9 mouse cellular contexts compared by ENCODE assay signal in the genomic region with DNA sequence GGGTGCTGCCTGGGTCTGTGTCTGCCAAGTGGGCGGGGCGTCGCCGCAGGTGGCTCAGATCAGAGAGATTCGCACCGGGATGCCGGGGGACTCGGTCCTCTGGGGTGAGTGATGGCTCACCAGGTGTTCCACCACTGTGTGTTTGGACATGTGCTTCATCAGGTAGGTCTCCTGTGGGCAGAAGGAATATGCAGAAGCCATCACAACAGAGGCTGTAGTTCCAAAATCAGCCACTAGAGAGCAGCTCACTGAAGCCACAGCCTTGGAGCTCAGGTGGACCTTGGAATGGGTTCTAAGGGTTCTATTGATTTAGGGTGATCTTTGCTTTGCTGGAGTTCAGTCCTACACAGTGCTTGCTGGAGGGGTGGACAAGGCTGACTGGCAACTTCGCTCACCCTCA. TPM values are rescaled to one million over a fixed set of nuclear protein-coding genes. Genes with fewer than 3 reads are reported as not detected.
DNase-seq lines count a peak whose midpoint lies in the region; ATAC-seq and TF ChIP-seq lines count a peak whose summit lies in the region.
"Had no signal": no experiment of that assay in that cellular context is flagged by ENCODE, and none has a peak within 500 bp of the region (broad histone marks: within the 10 kb centered on the region; RNA-seq: fewer than 3 reads in every experiment).

No protein-coding gene starts in this region.

- no peak overlapping the region for H3K27ac ChIP-seq in heart, adult 2 months
- no peak overlapping the region for H3K27ac ChIP-seq in heart, embryonic 11.5 days (ENCODE audit: low read depth, low read length)
- H3K27ac ChIP-seq: embryonic facial prominence, embryonic 15.5 days had no signal

- H3K9me3 ChIP-seq in heart, embryonic 11.5 days (replicated peaks; ENCODE audit: control insufficient read depth, low read length): no peaks in the 10 kb centered on the region
- H3K9me3 ChIP-seq: embryonic facial prominence, embryonic 15.5 days had no signal

- WGBS in heart, adult 2 months: 95% methylated on average over 9 of the region's 9 CpGs
- WGBS in heart, embryonic 11.5 days (ENCODE audit: insufficient replicate concordance): 88% methylated on average over 9 of the region's 9 CpGs

- H3K9ac ChIP-seq in heart, adult 2 months (ENCODE audit: low read depth, low read length): no peak overlapping the region
- H3K9ac ChIP-seq in heart, embryonic 11.5 days (ENCODE audit: low read depth, low read length): no peak overlapping the region
- H3K9ac ChIP-seq: embryonic facial prominence, embryonic 15.5 days had no signal

- H3K4me2 ChIP-seq in heart, embryonic 11.5 days: no peak overlapping the region
- H3K4me2 ChIP-seq: embryonic facial prominence, embryonic 15.5 days had no signal

- H3K4me3 ChIP-seq in heart, adult 2 months: no peak overlapping the region
- no peak overlapping the region for H3K4me3 ChIP-seq in heart, embryonic 11.5 days (ENCODE audit: low read depth, low read length)
- H3K4me3 ChIP-seq: embryonic facial prominence, embryonic 15.5 days had no signal

- intact Hi-C loops in heart, adult 2 months (cut with DNase I): loop anchor here (10.0 kb wide), 1 partner anchor 160 kb away; a partner anchor contains a TSS

- H3K79me2 ChIP-seq in heart, adult 2 months (replicated peaks; ENCODE audit: control insufficient read depth, insufficient read depth, low read length): no peaks in the 10 kb centered on the region

- TF ChIP-seq POLR2A in heart, adult 2 months (IDR thresholded peaks at IDR 0.05; ENCODE audit: insufficient read depth, low read depth, low read length): no peak

- H3K4me1 ChIP-seq in heart, adult 2 months (ENCODE audit: control insufficient read depth, insufficient read depth, low read length): peaks cover 3% of the 10 kb centered on the region
- H3K4me1 ChIP-seq in heart, embryonic 11.5 days (ENCODE audit: control insufficient read depth, insufficient read depth, low read length): no peaks in the 10 kb centered on the region

- no peaks in the 10 kb centered on the region for H3K27me3 ChIP-seq in heart, adult 2 months (ENCODE audit: control insufficient read depth, insufficient read depth, low read length)
- no peaks in the 10 kb centered on the region for H3K27me3 ChIP-seq in heart, embryonic 11.5 days (ENCODE audit: control insufficient read depth, insufficient read depth, low read length)
- H3K27me3 ChIP-seq: embryonic facial prominence, embryonic 15.5 days had no signal

- DNase-seq in heart, adult 2 months: peak; percentile 30 to 48
- DNase-seq in urinary bladder, postnatal 25 days (ENCODE audit: low spot score): peak; percentile 40
- DNase-seq in urinary bladder, adult 18-20 months (ENCODE audit: low spot score in 2 of 2): no peak
- peak; percentile 80 to 89 for DNase-seq in cerebellum, postnatal 10 days
- peak; percentile 70 to 74 for DNase-seq in kidney, postnatal 4 days
- DNase-seq in natural killer cell, adult 2 months (ENCODE audit: low spot score in 2 of 2): peak; percentile 40 to 64

- no peaks in the 10 kb centered on the region for H3K36me3 ChIP-seq in heart, adult 2 months (ENCODE audit: control insufficient read depth, insufficient read depth, low read length)
- H3K36me3 ChIP-seq in heart, embryonic 11.5 days (ENCODE audit: control insufficient read depth, insufficient read depth, low read length): peaks cover 42% of the 10 kb centered on the region

- ATAC-seq in heart, embryonic 11.5 days (replicated peaks; ENCODE audit: insufficient number of reproducible peaks, low FRiP score, low TSS enrichment): no peak
- no peak for ATAC-seq in frontal cortex, adult (ENCODE audit: low TSS enrichment)

- peak; percentile 92 for TF ChIP-seq CTCF in heart, adult 2 months (IDR thresholded peaks at IDR 0.05)

- no peak for TF ChIP-seq EP300 in heart, adult 2 months (IDR thresholded peaks at IDR 0.05; ENCODE audit: insufficient read depth, low read depth, low read length)

RNA-seq across cellular contexts. Expression of a gene that starts 19.3 kb away (rescaled TPM):
- under 1 TPM; 0.08 to 0.16 TPM for total RNA-seq in heart, adult 2 months (2021)
- 0.15 and 0.37 TPM in 2 replicates for polyA plus RNA-seq in heart, adult 2 months (2012; rRNA removed)
- polyA plus RNA-seq in heart, embryonic 11.5 days (2014; fragmentation: Nextera tagmentation; extraction: Ambion mirVana): 0.11 and 0.20 TPM in 2 replicates

RNA-seq across cellular contexts. Expression of a gene that starts 31.4 kb away (rescaled TPM):
- total RNA-seq in heart, adult 2 months (2021): 10 to 100 TPM; 11.9 to 12.8 TPM
- polyA plus RNA-seq in heart, adult 2 months (2012; rRNA removed): 13.2 and 18.8 TPM in 2 replicates
- 21.0 and 21.3 TPM in 2 replicates for polyA plus RNA-seq in heart, embryonic 11.5 days (2014; fragmentation: Nextera tagmentation; extraction: Ambion mirVana)

Comparison
In these comparisons a context has a peak if more than half of its experiments do, and no peak if none do; other contexts are left out.
1. DNase-seq: peak in heart, adult 2 months (2 of 2), urinary bladder, postnatal 25 days (single experiment), cerebellum, postnatal 10 days (2 of 2), kidney, postnatal 4 days (2 of 2) and natural killer cell, adult 2 months (2 of 2); none in urinary bladder, adult 18-20 months (0 of 2).